Mouse (Mus musculus) CH12.LX (cell line): ENCODE measurements around the gene Dgkd. TPM values are rescaled to one million over a fixed set of nuclear protein-coding genes. Genes with fewer than 3 reads are reported as not detected.
A peak's percentile ranks its signal among the peaks of the same experiment; 100 is the strongest.

Source experiments
- DNase-seq: peaks from one replicate; pipeline ENCODE4 v3.0.0-alpha.2; 2013; ENCODE audit errors: extremely low read depth
- H3K27ac ChIP-seq: 2 replicates; pipeline ENCODE4 v1.5.1; 2012; ENCODE audit warnings: low read depth, mild to moderate bottlenecking, control low read depth, moderate library complexity; ENCODE audit not compliant: insufficient read depth
- H3K27me3 ChIP-seq: replicated peaks from 2 replicates; pipeline ENCODE3; 2012; ENCODE audit warnings: inconsistent platforms
- H3K36me3 ChIP-seq, 2 experiments: replicated peaks in 1 of 2; 2 replicates each; pipeline versions ENCODE3 to v1.6.1; 2012; ENCODE audit warnings: inconsistent platforms in 1 of 2, low read length in 1 of 2, mild to moderate bottlenecking in 1 of 2, mixed read lengths in 1 of 2, moderate library complexity in 1 of 2; ENCODE audit not compliant: control insufficient read depth in 1 of 2, insufficient read depth in 1 of 2
- H3K4me1 ChIP-seq, 2 experiments: 2 replicates each; pipeline ENCODE4 v1.6.1; 2012; ENCODE audit warnings: inconsistent platforms in 1 of 2, moderate library complexity in 1 of 2; ENCODE audit not compliant: insufficient read depth in 2 of 2, control insufficient read depth in 1 of 2
- H3K4me2 ChIP-seq: 2 replicates; pipeline ENCODE4 v1.6.1; 2012; ENCODE audit warnings: low read depth, mild to moderate bottlenecking, control low read depth; ENCODE audit not compliant: poor library complexity, insufficient read depth, severe bottlenecking
- H3K4me3 ChIP-seq, 3 experiments: fragments of 150-350 bp in 1 of 3; sonication (generic) in 1 of 3; replicated peaks in 1 of 3; 2 replicates each; pipeline versions ENCODE3 to v1.5.1; 2011 to 2012; ENCODE audit warnings: low read depth in 2 of 3, low read length in 2 of 3, mild to moderate bottlenecking in 2 of 3, moderate library complexity in 2 of 3, control low read depth in 1 of 3, improper control_type of control experiment in 1 of 3, inconsistent platforms in 1 of 3, mixed read lengths in 1 of 3; ENCODE audit not compliant: poor library complexity in 1 of 3
- H3K79me2 ChIP-seq: replicated peaks from 2 replicates; pipeline ENCODE4 v1.6.1; 2012; ENCODE audit warnings: mild to moderate bottlenecking, moderate library complexity; ENCODE audit not compliant: control insufficient read depth, poor library complexity, insufficient read depth, severe bottlenecking; ENCODE audit errors: extremely low read depth
- H3K9ac ChIP-seq: 2 replicates; pipeline ENCODE4 v1.6.1; 2012; ENCODE audit warnings: low read depth, mild to moderate bottlenecking, control low read depth, moderate library complexity; ENCODE audit not compliant: insufficient read depth
- H3K9me3 ChIP-seq: replicated peaks from 2 replicates; pipeline ENCODE3; 2012; ENCODE audit warnings: low read length, inconsistent platforms, mixed read lengths
- BHLHE40 ChIP-seq: IDR thresholded peaks from 2 replicates; pipeline ENCODE4 v1.6.1; 2011; ENCODE audit warnings: mild to moderate bottlenecking, low read depth, low read length, improper control_type of control experiment
- CHD1 ChIP-seq: IDR thresholded peaks from 2 replicates; pipeline ENCODE4 v1.6.1; 2012; ENCODE audit warnings: low read depth, low read length, improper control_type of control experiment, inconsistent platforms
- CHD2 ChIP-seq: IDR thresholded peaks from 2 replicates; pipeline ENCODE4 v1.6.1; 2011; ENCODE audit warnings: low read length, improper control_type of control experiment
- CTCF ChIP-seq, 2 experiments: IDR thresholded peaks in 1 of 2; conservative IDR thresholded peaks in 1 of 2; 2 replicates each; pipeline ENCODE4 v1.5.1; 2011 to 2012; ENCODE audit warnings: low read depth in 2 of 2, low read length in 2 of 2, improper control_type of control experiment in 1 of 2, inconsistent platforms in 1 of 2, mild to moderate bottlenecking in 1 of 2, moderate library complexity in 1 of 2
- E2F4 ChIP-seq: IDR thresholded peaks from 2 replicates; pipeline ENCODE4 v1.6.1; 2011; ENCODE audit warnings: low read depth, low read length, improper control_type of control experiment; ENCODE audit not compliant: insufficient replicate concordance
- ELF1 ChIP-seq: IDR thresholded peaks from 2 replicates; pipeline ENCODE4 v1.6.1; 2014; ENCODE audit warnings: low read depth, mild to moderate bottlenecking, inconsistent platforms, low read length, improper control_type of control experiment
- EP300 ChIP-seq: IDR thresholded peaks from 2 replicates; pipeline ENCODE4 v1.6.1; 2011; ENCODE audit warnings: low read length, improper control_type of control experiment
- ETS1 ChIP-seq: conservative IDR thresholded peaks from 2 replicates; pipeline ENCODE4 v1.6.1; 2012; ENCODE audit warnings: low read depth, mild to moderate bottlenecking, inconsistent platforms, low read length, improper control_type of control experiment, moderate library complexity
- GABPA ChIP-seq: IDR thresholded peaks from 2 replicates; pipeline ENCODE4 v1.6.1; 2012; ENCODE audit warnings: low read depth, low read length, improper control_type of control experiment, inconsistent platforms; ENCODE audit not compliant: insufficient replicate concordance
- HCFC1 ChIP-seq: IDR thresholded peaks from 2 replicates; pipeline ENCODE4 v1.6.1; 2012; ENCODE audit warnings: low read depth, mild to moderate bottlenecking, inconsistent platforms, low read length, improper control_type of control experiment
- IRF4 ChIP-seq: IDR thresholded peaks from 2 replicates; pipeline ENCODE4 v1.6.1; 2014; ENCODE audit warnings: low read depth, mild to moderate bottlenecking, inconsistent platforms, low read length, improper control_type of control experiment
- JUN ChIP-seq: IDR thresholded peaks from 2 replicates; pipeline ENCODE4 v1.6.1; 2011; ENCODE audit warnings: low read depth, mild to moderate bottlenecking, low read length, improper control_type of control experiment, moderate library complexity; ENCODE audit not compliant: insufficient read depth
- JUND ChIP-seq: conservative IDR thresholded peaks from 2 replicates; pipeline ENCODE4 v1.6.1; 2011; ENCODE audit warnings: low read depth, low read length, improper control_type of control experiment
- KAT2A ChIP-seq: IDR thresholded peaks from 2 replicates; pipeline ENCODE4 v1.6.1; 2012; ENCODE audit warnings: low read length, improper control_type of control experiment, inconsistent platforms; ENCODE audit not compliant: insufficient replicate concordance
- MAFK ChIP-seq: IDR thresholded peaks from 2 replicates; pipeline ENCODE4 v1.6.1; 2011; ENCODE audit warnings: low read length, improper control_type of control experiment; ENCODE audit not compliant: insufficient replicate concordance
- MAX ChIP-seq: IDR thresholded peaks from 2 replicates; pipeline ENCODE4 v1.6.1; 2011; ENCODE audit warnings: low read length, improper control_type of control experiment
- MAZ ChIP-seq: IDR thresholded peaks from 2 replicates; pipeline ENCODE4 v1.6.1; 2012; ENCODE audit warnings: low read depth, mild to moderate bottlenecking, inconsistent platforms, low read length, improper control_type of control experiment, moderate library complexity
- MEF2A ChIP-seq: IDR thresholded peaks from 2 replicates; pipeline ENCODE4 v1.6.1; 2014; ENCODE audit warnings: low read depth, mild to moderate bottlenecking, inconsistent platforms, low read length, improper control_type of control experiment, borderline replicate concordance
- MXI1 ChIP-seq: IDR thresholded peaks from 2 replicates; pipeline ENCODE4 v1.6.1; 2011; ENCODE audit warnings: mild to moderate bottlenecking, low read depth, low read length, improper control_type of control experiment
- MYC ChIP-seq: IDR thresholded peaks from 2 replicates; pipeline ENCODE4 v1.6.1; 2011; ENCODE audit warnings: low read depth, mild to moderate bottlenecking, improper control_type of control experiment, low read length
- NELFE ChIP-seq: IDR thresholded peaks from 2 replicates; pipeline ENCODE4 v1.6.1; 2011; ENCODE audit warnings: low read depth, low read length, improper control_type of control experiment
- NRF1 ChIP-seq: IDR thresholded peaks from 2 replicates; pipeline ENCODE4 v1.6.1; 2014; ENCODE audit warnings: low read depth, mild to moderate bottlenecking, inconsistent platforms, low read length, improper control_type of control experiment, moderate library complexity
- PAX5 ChIP-seq: IDR thresholded peaks from 2 replicates; pipeline ENCODE4 v1.6.1; 2012; ENCODE audit warnings: low read length, inconsistent platforms, mixed read lengths
- POLR2A ChIP-seq: IDR thresholded peaks from 2 replicates; pipeline ENCODE4 v1.6.1; 2011; ENCODE audit warnings: low read depth, mild to moderate bottlenecking, improper control_type of control experiment, low read length
- POLR2AphosphoS2 ChIP-seq: IDR thresholded peaks from 2 replicates; pipeline ENCODE4 v1.6.1; 2011; ENCODE audit warnings: low read depth, low read length, improper control_type of control experiment
- RAD21 ChIP-seq: IDR thresholded peaks from 2 replicates; pipeline ENCODE4 v1.6.1; 2011; ENCODE audit warnings: low read depth, mild to moderate bottlenecking, low read length, improper control_type of control experiment, moderate library complexity
- RCOR1 ChIP-seq: conservative IDR thresholded peaks from 2 replicates; pipeline ENCODE4 v1.6.1; 2012; ENCODE audit warnings: low read depth, mild to moderate bottlenecking, inconsistent platforms, low read length, improper control_type of control experiment
- SIN3A ChIP-seq: IDR thresholded peaks from 2 replicates; pipeline ENCODE4 v1.6.1; 2012; ENCODE audit warnings: low read length, improper control_type of control experiment, inconsistent platforms
- SMC3 ChIP-seq: IDR thresholded peaks from 2 replicates; pipeline ENCODE4 v1.6.1; 2011; ENCODE audit warnings: low read depth, low read length, improper control_type of control experiment
- TBP ChIP-seq: conservative IDR thresholded peaks from 2 replicates; pipeline ENCODE4 v1.6.1; 2011; ENCODE audit warnings: low read depth, low read length, improper control_type of control experiment
- TCF12 ChIP-seq: IDR thresholded peaks from 2 replicates; pipeline ENCODE4 v1.6.1; 2014; ENCODE audit warnings: low read depth, mild to moderate bottlenecking, inconsistent platforms, low read length, improper control_type of control experiment
- UBTF ChIP-seq: IDR thresholded peaks from 2 replicates; pipeline ENCODE4 v1.6.1; 2012; ENCODE audit warnings: low read depth, mild to moderate bottlenecking, inconsistent platforms, low read length, improper control_type of control experiment, moderate library complexity
- USF1 ChIP-seq: IDR thresholded peaks from 2 replicates; pipeline ENCODE4 v1.6.1; 2014; ENCODE audit warnings: low read depth, mild to moderate bottlenecking, inconsistent platforms, low read length, improper control_type of control experiment
- USF2 ChIP-seq: conservative IDR thresholded peaks from 2 replicates; pipeline ENCODE4 v1.6.1; 2011; ENCODE audit warnings: low read depth, low read length, improper control_type of control experiment
- ZC3H11A ChIP-seq: IDR thresholded peaks from 2 replicates; pipeline ENCODE4 v1.6.1; 2012; ENCODE audit warnings: low read depth, mild to moderate bottlenecking, inconsistent platforms, low read length, improper control_type of control experiment
- ZKSCAN1 ChIP-seq: IDR thresholded peaks from 2 replicates; pipeline ENCODE4 v1.6.1; 2012; ENCODE audit warnings: low read depth, inconsistent platforms, low read length, improper control_type of control experiment, borderline replicate concordance
- ZMIZ1 ChIP-seq: IDR thresholded peaks from 2 replicates; pipeline ENCODE4 v1.6.1; 2012; ENCODE audit warnings: low read depth, mild to moderate bottlenecking, inconsistent platforms, low read length, improper control_type of control experiment
- ZNF384 ChIP-seq: IDR thresholded peaks from 2 replicates; pipeline ENCODE4 v1.6.1; 2012; ENCODE audit warnings: low read depth, low read length, improper control_type of control experiment, inconsistent platforms
- dilution Hi-C: fragments of 300-500 bp; cut with MboI; formaldehyde crosslinking; loops from 2 replicates; pipeline ENCODE4 v1.14.3; 2020; ENCODE audit warnings: low sequenced_read_pairs; ENCODE audit not compliant: extremely low pct_unique_long_range_greater_than_20kb, extremely low pct_ligation_motif_present
- in situ Hi-C: fragments of 300-500 bp; cut with MboI; formaldehyde crosslinking; loops from 3 replicates; pipeline ENCODE4 v1.14.3; 2019; ENCODE audit warnings: low sequenced_read_pairs, low pct_ligation_motif_present, low pct_unique_long_range_greater_than_20kb, mixed read lengths
- polyA plus RNA-seq: library from polyadenylated mRNA; unstranded; fragments of >175 nt; gene quantifications from 2 replicates; pipeline ENCODE4 v1.2.1, GENCODE M21; 2012; ENCODE audit warnings: low read depth; ENCODE audit not compliant: insufficient read length
- total RNA-seq, 2 experiments: library from RNA; depleted of rRNA; stranded (reverse); fragments of 300-350 nt in 1 of 2; fragments of >200 nt in 1 of 2; gene quantifications; 2 replicates each; pipeline ENCODE4 v1.2.3; 2012 to 2014

Dgkd gene
- total and polyA plus RNA-seq, 3 experiments, result 57.5 to 89.9 (median 73.8) TPM

DNA sequence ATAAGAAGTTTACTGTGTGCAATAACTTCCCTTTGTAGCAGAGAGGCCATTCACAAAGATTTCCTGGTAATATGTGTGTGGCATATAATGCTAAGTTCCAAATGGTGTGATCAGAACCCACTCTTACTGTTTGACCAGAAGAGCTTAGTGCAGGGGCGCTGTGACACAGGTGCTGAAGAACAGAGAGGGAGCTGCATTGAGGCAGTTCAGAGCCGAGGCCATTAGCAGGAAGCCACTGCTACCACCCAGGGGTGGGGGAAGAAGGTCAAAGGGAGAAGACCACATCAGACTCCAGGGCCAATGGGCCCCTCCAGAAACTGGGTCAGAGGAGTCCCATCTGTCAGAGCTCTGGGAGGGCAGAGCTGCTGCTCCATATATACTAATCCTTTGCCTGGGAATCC is 1.8 kb downstream of the Dgkd start:
- Histone ChIP-seq H3K27ac (peak overlapping the region; percentile 50), H3K9ac (peak overlapping the region; percentile 88), H3K9me3 (no peaks in the 10 kb centered on the region), H3K4me3 (peak overlapping the region; percentile 85 to 99 (median 96)), H3K27me3 (no peaks in the 10 kb centered on the region), H3K4me1 (peaks cover 32 to 72% of the 10 kb centered on the region in 2 experiments), H3K79me2 (peaks cover 65% of the 10 kb centered on the region), H3K4me2 (peak overlapping the region; percentile 95), H3K36me3 (peaks cover 0 to 14% of the 10 kb centered on the region in 2 experiments)
- in situ Hi-C loops (no loop called here), dilution Hi-C loops (no loop called here)
- DNase-seq, result no peak
- no peak for TF ChIP-seq JUND
- no peak for TF ChIP-seq NRF1
- no peak for TF ChIP-seq ZNF384
- TF ChIP-seq CHD2, result no peak
- peak; percentile 28; the same call in 1 of the 2 replicates for TF ChIP-seq ELF1
- 0 out of 2 replicates have a peak, but pooled peaks have one; percentile 13 for TF ChIP-seq HCFC1
- TF ChIP-seq E2F4, result no peak
- TF ChIP-seq KAT2A, result no peak
- no peak; the same call in 1 of the 2 replicates for TF ChIP-seq MXI1
- 0 out of 2 replicates have a peak, but pooled peaks have one; percentile 44 for TF ChIP-seq SIN3A
- no peak for TF ChIP-seq TBP
- peak; percentile 51 for TF ChIP-seq SMC3
- TF ChIP-seq POLR2A, result peak; percentile 15; the same call in 1 of the 2 replicates
- TF ChIP-seq ETS1, result no peak; the same call in 1 of the 2 replicates
- peak; percentile 12; the same call in 1 of the 2 replicates for TF ChIP-seq MAX
- TF ChIP-seq USF2, result no peak
- TF ChIP-seq PAX5, result no peak
- peak; percentile 55; the same call in 1 of the 2 replicates for TF ChIP-seq MEF2A
- 0 out of 2 replicates have a peak, but pooled peaks have one; percentile 25 for TF ChIP-seq MAZ
- no peak for TF ChIP-seq BHLHE40
- TF ChIP-seq IRF4, result peak; percentile 40; the same call in 1 of the 2 replicates
- no peak for TF ChIP-seq ZC3H11A
- TF ChIP-seq ZMIZ1, result no peak
- no peak for TF ChIP-seq MAFK
- no peak for TF ChIP-seq USF1
- peak in 1 of 2 experiments; percentile 61; a peak in 2 of 4 replicates for TF ChIP-seq CTCF (conservative IDR thresholded peaks at IDR 0.05 in 1 of 2, IDR thresholded peaks at IDR 0.05 in 1 of 2; ENCODE audit: low read depth in 2 of 2, low read length in 2 of 2)
- TF ChIP-seq TCF12, result 0 out of 2 replicates have a peak, but pooled peaks have one; percentile 46
- no peak for TF ChIP-seq NELFE
- peak; percentile 92 for TF ChIP-seq CHD1
- TF ChIP-seq RCOR1, result no peak
- TF ChIP-seq ZKSCAN1, result no peak
- no peak for TF ChIP-seq UBTF
- no peak for TF ChIP-seq GABPA
- 0 out of 2 replicates have a peak, but pooled peaks have one; percentile 25 for TF ChIP-seq EP300
- TF ChIP-seq RAD21, result peak; percentile 57
- TF ChIP-seq JUN, result no peak
- no peak for TF ChIP-seq MYC
- no peak for TF ChIP-seq POLR2AphosphoS2
